Mouse (Mus musculus): ENCODE data around the gene Ovol2. TPM values are rescaled to one million over a fixed set of nuclear protein-coding genes. Genes with fewer than 3 reads are reported as not detected.

Gene Ovol2
- 0.25 and 0.28 TPM in 2 replicates for polyA plus RNA-seq (2014; fragmentation: Nextera tagmentation; extraction: Ambion mirVana)

- no peak within 1 kb of the TSS for H3K9ac ChIP-seq (ENCODE audit: low read depth, low read length)
- H3K4me2 ChIP-seq (replicated peaks; ENCODE audit: low read depth, low read length): peak within 1 kb of the TSS; percentile 85
- no peak within 1 kb of the TSS for H3K27ac ChIP-seq (ENCODE audit: low read depth, low read length)
- peaks cover 57% of the 10 kb centered on the region for H3K27me3 ChIP-seq (ENCODE audit: control insufficient read depth, insufficient read depth, low read length)
- H3K4me3 ChIP-seq (ENCODE audit: low read depth, low read length): peak within 1 kb of the TSS; percentile 42
- no peaks in the 10 kb centered on the region for H3K9me3 ChIP-seq (ENCODE audit: control insufficient read depth, low read length)
- DNase-seq (ENCODE audit: low spot score) (peak; percentile 55), ATAC-seq (ENCODE audit: low FRiP score) (peak; percentile 53)
- peaks cover 9% of the 10 kb centered on the region for H3K4me1 ChIP-seq (replicated peaks; ENCODE audit: control insufficient read depth, insufficient read depth, low read length)
- under 1% methylated on average over 60 of the region's 62 CpGs for WGBS
- H3K36me3 ChIP-seq (ENCODE audit: control insufficient read depth, insufficient read depth, low read length): no peaks in the 10 kb centered on the region
Measured at GRCm38 (mm10) chr2:144331401-144332302, at the start of gene Ovol2. Ovol2 (minus strand) TSS chr2:144332146.

- Histone ChIP-seq H3K9me3 (ENCODE audit: control insufficient read depth, low read length) (no peaks in the 10 kb centered on the region), H3K27me3 (ENCODE audit: control insufficient read depth, insufficient read depth, low read length) (no peaks in the 10 kb centered on the region), H3K4me3 (ENCODE audit: low read depth, low read length) (no peak overlapping the region), H3K9ac (ENCODE audit: low read depth, low read length) (no peak overlapping the region), H3K27ac (ENCODE audit: low read depth, low read length) (no peak overlapping the region), H3K36me3 (ENCODE audit: control insufficient read depth, insufficient read depth, low read length) (peaks cover 12% of the 10 kb centered on the region), H3K4me2 (replicated peaks; ENCODE audit: low read depth, low read length) (no peak overlapping the region), H3K4me1 (replicated peaks; ENCODE audit: control insufficient read depth, insufficient read depth, low read length) (no peaks in the 10 kb centered on the region)
- DNase-seq (ENCODE audit: low spot score) (no peak), ATAC-seq (ENCODE audit: low FRiP score) (no peak)
- 98% methylated on average over 4 of the region's 4 CpGs for WGBS
Measured at GRCm38 (mm10) chr2:144381741-144382140, 49.8 kb upstream of the Ovol2 start.

- WGBS: 96% methylated on average over 3 of the region's 3 CpGs
- Histone ChIP-seq H3K4me1 (replicated peaks; ENCODE audit: control insufficient read depth, insufficient read depth, low read length) (no peaks in the 10 kb centered on the region), H3K9me3 (ENCODE audit: control insufficient read depth, low read length) (no peaks in the 10 kb centered on the region), H3K27me3 (ENCODE audit: control insufficient read depth, insufficient read depth, low read length) (no peaks in the 10 kb centered on the region), H3K9ac (ENCODE audit: low read depth, low read length) (no peak overlapping the region), H3K36me3 (ENCODE audit: control insufficient read depth, insufficient read depth, low read length) (peaks cover 12% of the 10 kb centered on the region), H3K27ac (ENCODE audit: low read depth, low read length) (no peak overlapping the region), H3K4me2 (replicated peaks; ENCODE audit: low read depth, low read length) (no peak overlapping the region), H3K4me3 (ENCODE audit: low read depth, low read length) (no peak overlapping the region)
- ATAC-seq (ENCODE audit: low FRiP score) (no peak), DNase-seq (ENCODE audit: low spot score) (no peak)
Measured at GRCm38 (mm10) chr2:144381293-144381692, 49.3 kb upstream of the Ovol2 start.

- Histone ChIP-seq H3K4me1 (replicated peaks; ENCODE audit: control insufficient read depth, insufficient read depth, low read length) (no peaks in the 10 kb centered on the region; the same call in 1 of the 2 replicates), H3K9me3 (ENCODE audit: control insufficient read depth, low read length) (no peaks in the 10 kb centered on the region), H3K4me3 (ENCODE audit: low read depth, low read length) (no peak overlapping the region), H3K36me3 (ENCODE audit: control insufficient read depth, insufficient read depth, low read length) (peaks cover 12% of the 10 kb centered on the region), H3K9ac (ENCODE audit: low read depth, low read length) (no peak overlapping the region), H3K27ac (ENCODE audit: low read depth, low read length) (no peak overlapping the region), H3K4me2 (replicated peaks; ENCODE audit: low read depth, low read length) (no peak overlapping the region), H3K27me3 (ENCODE audit: control insufficient read depth, insufficient read depth, low read length) (no peaks in the 10 kb centered on the region)
- no peak for DNase-seq (ENCODE audit: low spot score)
- no peak for ATAC-seq (ENCODE audit: low FRiP score)
- 84% methylated on average over 10 of the region's 10 CpGs for WGBS
Measured at GRCm38 (mm10) chr2:144375063-144375703, 43.2 kb upstream of the Ovol2 start.

GRCm38 (mm10) chr2:144373063-144373462 lies 41.1 kb upstream of the Ovol2 start:
- H3K9ac ChIP-seq (ENCODE audit: low read depth, low read length): no peak overlapping the region
- DNase-seq (ENCODE audit: low spot score) (no peak), ATAC-seq (ENCODE audit: low FRiP score) (no peak)
- H3K36me3 ChIP-seq (ENCODE audit: control insufficient read depth, insufficient read depth, low read length): peaks cover 4% of the 10 kb centered on the region
- no peaks in the 10 kb centered on the region for H3K9me3 ChIP-seq (ENCODE audit: control insufficient read depth, low read length)
- H3K4me2 ChIP-seq (replicated peaks; ENCODE audit: low read depth, low read length): no peak overlapping the region
- H3K27ac ChIP-seq (ENCODE audit: low read depth, low read length): no peak overlapping the region
- H3K4me3 ChIP-seq (ENCODE audit: low read depth, low read length): no peak overlapping the region
- WGBS: 93% methylated on average over 9 of the region's 9 CpGs
- no peaks in the 10 kb centered on the region; the same call in 1 of the 2 replicates for H3K4me1 ChIP-seq (replicated peaks; ENCODE audit: control insufficient read depth, insufficient read depth, low read length)
- no peaks in the 10 kb centered on the region for H3K27me3 ChIP-seq (ENCODE audit: control insufficient read depth, insufficient read depth, low read length)

GRCm38 (mm10) chr2:144371566-144371965 lies 39.6 kb upstream of the Ovol2 start:
- Histone ChIP-seq H3K27ac (ENCODE audit: low read depth, low read length) (no peak overlapping the region), H3K4me1 (replicated peaks; ENCODE audit: control insufficient read depth, insufficient read depth, low read length) (no peaks in the 10 kb centered on the region; the same call in 1 of the 2 replicates), H3K9ac (ENCODE audit: low read depth, low read length) (no peak overlapping the region), H3K4me2 (replicated peaks; ENCODE audit: low read depth, low read length) (no peak overlapping the region), H3K27me3 (ENCODE audit: control insufficient read depth, insufficient read depth, low read length) (no peaks in the 10 kb centered on the region), H3K4me3 (ENCODE audit: low read depth, low read length) (no peak overlapping the region), H3K9me3 (ENCODE audit: control insufficient read depth, low read length) (no peaks in the 10 kb centered on the region), H3K36me3 (ENCODE audit: control insufficient read depth, insufficient read depth, low read length) (peaks cover 3% of the 10 kb centered on the region; the same call in 1 of the 2 replicates)
- ATAC-seq (ENCODE audit: low FRiP score) (no peak), DNase-seq (ENCODE audit: low spot score) (no peak)
- WGBS: 91% methylated on average over 4 of the region's 4 CpGs

- Histone ChIP-seq H3K4me3 (ENCODE audit: low read depth, low read length) (peak overlapping the region; percentile 82), H3K9ac (ENCODE audit: low read depth, low read length) (peak overlapping the region; percentile 86), H3K27ac (ENCODE audit: low read depth, low read length) (peak overlapping the region; percentile 92), H3K4me2 (replicated peaks; ENCODE audit: low read depth, low read length) (peak overlapping the region; percentile 37), H3K36me3 (ENCODE audit: control insufficient read depth, insufficient read depth, low read length) (no peaks in the 10 kb centered on the region), H3K4me1 (replicated peaks; ENCODE audit: control insufficient read depth, insufficient read depth, low read length) (no peaks in the 10 kb centered on the region; the same call in 1 of the 2 replicates), H3K27me3 (ENCODE audit: control insufficient read depth, insufficient read depth, low read length) (no peaks in the 10 kb centered on the region), H3K9me3 (ENCODE audit: control insufficient read depth, low read length) (no peaks in the 10 kb centered on the region)
- ATAC-seq (ENCODE audit: low FRiP score): peak; percentile 44; the same call in 1 of the 2 replicates
- 2% methylated on average over 12 of the region's 12 CpGs for WGBS
- no peak for DNase-seq (ENCODE audit: low spot score)
Measured at GRCm38 (mm10) chr2:144369511-144369910, 37.6 kb upstream of the Ovol2 start.

- no peaks in the 10 kb centered on the region for H3K9me3 ChIP-seq (ENCODE audit: control insufficient read depth, low read length)
- H3K4me3 ChIP-seq (ENCODE audit: low read depth, low read length): peak overlapping the region; percentile 82
- ATAC-seq (ENCODE audit: low FRiP score) (peak; percentile 92), DNase-seq (ENCODE audit: low spot score) (peak; percentile 83)
- H3K4me1 ChIP-seq (replicated peaks; ENCODE audit: control insufficient read depth, insufficient read depth, low read length): no peaks in the 10 kb centered on the region; the same call in 1 of the 2 replicates
- no peaks in the 10 kb centered on the region for H3K36me3 ChIP-seq (ENCODE audit: control insufficient read depth, insufficient read depth, low read length)
- under 1% methylated on average over 30 of the region's 43 CpGs for WGBS
- H3K4me2 ChIP-seq (replicated peaks; ENCODE audit: low read depth, low read length): peak overlapping the region; percentile 37
- H3K27me3 ChIP-seq (ENCODE audit: control insufficient read depth, insufficient read depth, low read length): no peaks in the 10 kb centered on the region
- H3K27ac ChIP-seq (ENCODE audit: low read depth, low read length): peak overlapping the region; percentile 92
- peak overlapping the region; percentile 86 for H3K9ac ChIP-seq (ENCODE audit: low read depth, low read length)
Measured at GRCm38 (mm10) chr2:144369020-144369421, 37.1 kb upstream of the Ovol2 start.

All from hindbrain, embryonic 11.5 days (tissue).